Mouse (Mus musculus): ENCODE results near the gene Grap2.

GRCm38 (mm10) chr15:80693492-80693891 is 121.1 kb downstream of the Grap2 start:
- TF ChIP-seq CTCF (IDR thresholded peaks at IDR 0.05; ENCODE audit: borderline replicate concordance, insufficient read depth, low read depth, low read length) (no peak), POLR2A (IDR thresholded peaks at IDR 0.05; ENCODE audit: borderline replicate concordance, insufficient read depth, low read length) (no peak)
